Mouse (Mus musculus): Measurements from ENCODE around the gene Sytl3. TPM values are rescaled to one million over a fixed set of nuclear protein-coding genes. Genes with fewer than 3 reads are reported as not detected.

Sytl3 gene
- total and polyA plus RNA-seq, 2 experiments from 2014 or later, result 0.18 TPM; not detected in 1

DNA sequence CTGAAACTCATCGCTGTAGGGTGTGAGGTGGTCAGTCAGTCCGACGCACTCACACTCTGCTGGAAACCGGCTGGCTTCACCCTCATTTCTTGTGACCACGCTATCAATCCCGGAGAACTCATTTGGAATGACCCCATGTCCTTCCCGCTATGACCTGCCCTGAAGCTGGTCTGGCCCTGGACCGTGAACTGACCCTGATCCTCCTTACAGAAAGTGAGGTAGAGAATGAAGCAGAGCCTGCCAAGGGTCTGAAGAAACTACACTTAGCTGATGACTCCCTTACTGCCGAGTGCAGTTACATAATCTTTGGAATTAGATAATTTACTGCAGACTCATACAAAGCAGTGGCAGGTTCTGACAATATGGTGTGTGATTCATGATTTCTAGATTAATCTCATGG lies 96.3 kb downstream of the Sytl3 start:
- H3K36me3 ChIP-seq (replicated peaks; ENCODE audit: control insufficient read depth, insufficient read depth, low read length), result peaks cover 68% of the 10 kb centered on the region
- H3K4me1 ChIP-seq (ENCODE audit: control insufficient read depth, insufficient read depth), result peaks cover 18% of the 10 kb centered on the region
- no peak overlapping the region for H3K4me2 ChIP-seq (ENCODE audit: low read depth, low read length)
- 73% methylated on average over 9 of the region's 9 CpGs for WGBS
- no peak overlapping the region for H3K4me3 ChIP-seq (ENCODE audit: low read depth, low read length)
- H3K27me3 ChIP-seq (ENCODE audit: control insufficient read depth, insufficient read depth, low read length), result no peaks in the 10 kb centered on the region
- TF ChIP-seq EP300 (IDR thresholded peaks at IDR 0.05; ENCODE audit: low read depth), result no peak
- TF ChIP-seq CTCF (IDR thresholded peaks at IDR 0.05; ENCODE audit: low read depth), result no peak
- no peak for DNase-seq (ENCODE audit: low spot score)
- H3K27ac ChIP-seq (ENCODE audit: low read depth), result no peak overlapping the region
- no peak for ATAC-seq (ENCODE audit: insufficient read depth, low read depth)
- H3K9ac ChIP-seq (replicated peaks; ENCODE audit: low read depth, low read length), result no peak overlapping the region
- no peaks in the 10 kb centered on the region for H3K9me3 ChIP-seq (replicated peaks; ENCODE audit: control insufficient read depth, low read length)

DNA sequence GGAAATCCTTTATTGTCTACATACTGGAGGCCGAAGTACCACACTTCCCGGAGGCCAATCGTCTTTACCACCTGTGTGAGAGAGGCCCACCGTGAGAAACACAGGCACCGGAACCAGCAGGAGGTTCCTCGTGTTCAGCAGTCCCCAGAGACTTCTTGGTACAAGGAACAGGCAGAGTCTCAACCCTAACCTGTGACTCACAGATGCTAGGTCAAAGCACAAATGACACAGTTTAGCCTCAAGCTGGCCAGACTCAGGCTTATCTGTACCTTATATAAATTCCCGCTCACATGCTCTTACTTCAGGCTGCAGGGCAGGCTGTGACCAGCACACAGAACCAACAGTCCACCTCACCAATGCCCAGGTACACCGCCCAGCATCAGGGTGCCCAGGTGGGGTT lies 97.0 kb downstream of the Sytl3 start:
- H3K9ac ChIP-seq (replicated peaks; ENCODE audit: low read depth, low read length), result no peak overlapping the region
- H3K9me3 ChIP-seq (replicated peaks; ENCODE audit: control insufficient read depth, low read length), result no peaks in the 10 kb centered on the region
- no peaks in the 10 kb centered on the region for H3K27me3 ChIP-seq (ENCODE audit: control insufficient read depth, insufficient read depth, low read length)
- H3K4me3 ChIP-seq (ENCODE audit: low read depth, low read length), result no peak overlapping the region
- no peak overlapping the region for H3K27ac ChIP-seq (ENCODE audit: low read depth)
- DNase-seq (ENCODE audit: low spot score) (no peak), ATAC-seq (ENCODE audit: insufficient read depth, low read depth) (no peak)
- 80% methylated on average over 8 of the region's 8 CpGs for WGBS
- peaks cover 19% of the 10 kb centered on the region for H3K4me1 ChIP-seq (ENCODE audit: control insufficient read depth, insufficient read depth)
- H3K4me2 ChIP-seq (ENCODE audit: low read depth, low read length), result no peak overlapping the region
- H3K36me3 ChIP-seq (replicated peaks; ENCODE audit: control insufficient read depth, insufficient read depth, low read length), result peaks cover 61% of the 10 kb centered on the region; the same call in 1 of the 2 replicates
- no peak for TF ChIP-seq CTCF (IDR thresholded peaks at IDR 0.05; ENCODE audit: low read depth)
- TF ChIP-seq EP300 (IDR thresholded peaks at IDR 0.05; ENCODE audit: low read depth), result no peak

DNA sequence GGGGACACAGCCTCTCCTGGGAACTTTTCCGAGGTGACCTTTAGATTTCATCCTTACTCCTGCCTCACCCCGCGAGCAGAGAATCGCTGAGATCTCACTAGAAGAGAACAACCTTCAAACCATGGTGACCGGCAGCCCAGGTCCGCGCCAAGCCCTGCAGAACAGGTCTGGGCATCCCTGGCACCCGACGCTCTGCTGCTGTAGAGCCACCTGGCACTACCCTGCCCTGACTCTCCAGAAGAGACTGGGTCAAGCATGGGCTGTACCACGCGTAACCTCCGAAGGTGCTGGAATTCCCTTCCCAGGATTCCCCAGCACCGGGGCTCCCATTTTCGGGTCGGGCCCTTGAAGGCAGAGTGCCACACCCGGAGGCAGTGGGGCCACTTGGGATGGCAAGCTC lies 99.0 kb downstream of the Sytl3 start:
- no peak overlapping the region for H3K27ac ChIP-seq (ENCODE audit: low read depth)
- DNase-seq (ENCODE audit: low spot score), result no peak
- TF ChIP-seq EP300 (IDR thresholded peaks at IDR 0.05; ENCODE audit: low read depth), result no peak
- no peak for TF ChIP-seq CTCF (IDR thresholded peaks at IDR 0.05; ENCODE audit: low read depth)

DNA sequence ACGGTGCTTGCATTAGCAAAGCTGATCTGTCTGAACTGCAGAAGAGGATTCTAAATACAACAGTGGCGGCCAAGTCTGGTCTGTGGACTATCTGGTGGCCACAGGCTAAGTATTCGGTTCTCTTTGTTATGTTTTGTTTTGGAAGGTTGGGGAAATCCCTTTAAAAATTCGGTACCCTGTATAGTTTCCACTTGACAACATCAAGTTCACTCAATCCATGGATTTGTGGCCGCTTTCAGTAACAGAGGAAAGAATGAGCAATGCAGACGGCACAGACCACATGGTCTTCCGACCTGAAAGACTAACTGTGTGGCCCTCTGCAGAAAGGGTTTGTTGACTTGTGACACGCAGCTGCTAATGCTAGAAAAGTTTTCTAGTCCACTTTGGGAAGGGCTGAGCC lies 100.0 kb downstream of the Sytl3 start:
- no peaks in the 10 kb centered on the region for H3K27me3 ChIP-seq (ENCODE audit: control insufficient read depth, insufficient read depth, low read length)
- H3K4me2 ChIP-seq (ENCODE audit: low read depth, low read length), result no peak overlapping the region
- no peak overlapping the region for H3K9ac ChIP-seq (replicated peaks; ENCODE audit: low read depth, low read length)
- no peaks in the 10 kb centered on the region for H3K9me3 ChIP-seq (replicated peaks; ENCODE audit: control insufficient read depth, low read length)
- H3K4me1 ChIP-seq (ENCODE audit: control insufficient read depth, insufficient read depth), result peaks cover 14% of the 10 kb centered on the region
- no peak for DNase-seq (ENCODE audit: low spot score)
- H3K4me3 ChIP-seq (ENCODE audit: low read depth, low read length), result no peak overlapping the region
- peak overlapping the region; percentile 77; the same call in 1 of the 2 replicates for H3K27ac ChIP-seq (ENCODE audit: low read depth)
- TF ChIP-seq CTCF (IDR thresholded peaks at IDR 0.05; ENCODE audit: low read depth), result no peak
- no peak for TF ChIP-seq EP300 (IDR thresholded peaks at IDR 0.05; ENCODE audit: low read depth)
- WGBS, result 85% methylated on average over 8 of the region's 8 CpGs
- ATAC-seq (ENCODE audit: insufficient read depth, low read depth), result no peak
- H3K36me3 ChIP-seq (replicated peaks; ENCODE audit: control insufficient read depth, insufficient read depth, low read length), result peaks cover 34% of the 10 kb centered on the region; the same call in 1 of the 2 replicates

More for the DNA sequence above, 99.0 kb downstream of the Sytl3 start:
- no peak overlapping the region for H3K4me2 ChIP-seq (ENCODE audit: low read depth, low read length)
- H3K4me1 ChIP-seq (ENCODE audit: control insufficient read depth, insufficient read depth), result peaks cover 13% of the 10 kb centered on the region
- H3K9me3 ChIP-seq (replicated peaks; ENCODE audit: control insufficient read depth, low read length), result no peaks in the 10 kb centered on the region
- 92% methylated on average over 16 of the region's 16 CpGs for WGBS
- ATAC-seq (ENCODE audit: insufficient read depth, low read depth), result no peak
- H3K9ac ChIP-seq (replicated peaks; ENCODE audit: low read depth, low read length), result no peak overlapping the region
- no peak overlapping the region for H3K4me3 ChIP-seq (ENCODE audit: low read depth, low read length)
- no peaks in the 10 kb centered on the region for H3K27me3 ChIP-seq (ENCODE audit: control insufficient read depth, insufficient read depth, low read length)
- H3K36me3 ChIP-seq (replicated peaks; ENCODE audit: control insufficient read depth, insufficient read depth, low read length), result peaks cover 42% of the 10 kb centered on the region; the same call in 1 of the 2 replicates

DNA sequence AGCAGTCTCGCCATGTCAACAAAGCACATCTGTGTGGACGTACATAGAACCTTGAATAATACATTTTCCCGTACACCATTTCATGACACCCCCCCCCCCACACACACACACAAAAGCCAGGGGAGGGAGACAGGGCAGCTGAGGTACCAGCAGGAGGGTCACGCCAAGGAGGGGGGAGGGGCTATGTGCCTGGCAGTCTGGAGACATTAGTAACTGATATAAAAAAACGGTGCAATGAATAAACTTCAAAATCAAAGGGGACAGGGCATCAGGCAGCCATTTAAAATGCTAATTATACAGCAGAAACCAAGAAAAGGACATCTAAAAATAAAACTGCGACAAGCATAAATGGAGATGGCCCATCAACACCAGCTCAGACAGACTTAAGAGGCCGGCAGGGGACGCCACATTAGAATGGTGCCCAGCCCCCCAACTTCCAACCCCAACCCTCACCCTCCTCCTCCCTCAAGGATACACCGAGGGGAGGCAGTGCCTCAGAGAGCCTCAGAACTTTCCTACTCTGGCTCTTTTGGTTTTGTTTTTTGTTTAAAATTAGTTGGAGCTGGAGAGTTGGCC lies 100.9 kb downstream of the Sytl3 start:
- Histone ChIP-seq H3K36me3 (replicated peaks; ENCODE audit: control insufficient read depth, insufficient read depth, low read length) (peaks cover 24% of the 10 kb centered on the region; the same call in 1 of the 2 replicates), H3K9me3 (replicated peaks; ENCODE audit: control insufficient read depth, low read length) (no peaks in the 10 kb centered on the region), H3K4me1 (ENCODE audit: control insufficient read depth, insufficient read depth) (peaks cover 22% of the 10 kb centered on the region), H3K27me3 (ENCODE audit: control insufficient read depth, insufficient read depth, low read length) (no peaks in the 10 kb centered on the region), H3K9ac (replicated peaks; ENCODE audit: low read depth, low read length) (no peak overlapping the region), H3K27ac (ENCODE audit: low read depth) (peak overlapping the region; percentile 77), H3K4me3 (ENCODE audit: low read depth, low read length) (no peak overlapping the region), H3K4me2 (ENCODE audit: low read depth, low read length) (peak overlapping the region; percentile 7; the same call in 1 of the 2 replicates)
- peak; percentile 63 for ATAC-seq (ENCODE audit: insufficient read depth, low read depth)
- 36% methylated on average over 9 of the region's 9 CpGs for WGBS
- DNase-seq (ENCODE audit: low spot score), result peak; percentile 70
- TF ChIP-seq CTCF (IDR thresholded peaks at IDR 0.05; ENCODE audit: low read depth), result peak; percentile 28
- no peak for TF ChIP-seq EP300 (IDR thresholded peaks at IDR 0.05; ENCODE audit: low read depth)
